Mouse (Mus musculus) R1 (cell line): Measurements from ENCODE around the gene Hs6st3.
"Not testable (repeated sequence)": the region's sequence is repeated elsewhere in the genome, so short reads cannot be mapped to it uniquely, and the experiment has no call there.

Experiments used
- DNase-seq: peaks from one replicate; pipeline ENCODE4 v3.0.0-alpha.2; 2018; ENCODE audit warnings: low read depth, low spot score

The Hs6st3 gene

GRCm38 (mm10) chr14:119451594-119451993 lies 313.5 kb downstream of the Hs6st3 start:
- DNase-seq = no peak

- DNase-seq = no peak
These were observed 314.2 kb downstream of the Hs6st3 start for GRCm38 (mm10) chr14:119452382-119452781.

DNA sequence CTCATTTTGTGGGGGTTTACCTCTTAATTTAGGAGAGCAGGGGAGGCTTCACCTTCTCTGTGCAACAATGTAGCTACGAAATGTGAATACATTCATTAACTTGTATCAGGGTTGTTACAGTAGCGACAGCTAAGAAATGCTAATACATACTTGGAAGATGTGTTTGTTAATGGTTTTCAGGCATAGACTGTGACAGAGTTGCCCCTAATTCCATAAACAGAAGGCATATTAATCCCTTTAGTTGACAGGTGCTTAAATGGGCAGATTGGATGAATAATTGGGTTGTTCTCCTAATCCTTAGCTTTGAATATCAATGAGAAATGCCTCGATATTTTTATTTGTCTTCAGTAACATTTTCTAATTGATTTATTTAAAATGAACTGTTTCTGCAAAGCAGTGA lies 314.7 kb downstream of the Hs6st3 start:
- no peak for DNase-seq

GRCm38 (mm10) chr14:119464308-119464707 lies 326.2 kb downstream of the Hs6st3 start:
- no peak for DNase-seq

DNA sequence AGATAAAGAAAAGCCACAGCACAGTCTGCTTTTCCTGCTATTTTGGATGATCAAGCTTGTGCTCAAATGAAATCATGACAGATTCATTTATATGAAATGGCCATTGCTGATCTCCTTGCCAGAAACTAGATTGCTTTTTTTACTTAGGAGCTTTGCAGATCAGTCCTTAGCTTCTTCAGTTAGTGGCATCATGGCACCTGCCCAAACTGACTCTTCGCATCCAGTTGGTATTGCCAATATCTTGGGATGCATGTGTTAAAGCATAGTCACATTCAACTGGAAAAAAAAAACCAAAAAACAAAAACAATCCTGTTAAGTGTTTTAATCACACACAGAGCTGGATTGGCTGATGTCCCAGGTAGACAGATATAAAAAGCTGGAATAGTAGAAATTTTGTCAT lies 326.7 kb downstream of the Hs6st3 start:
- no peak for DNase-seq

DNA sequence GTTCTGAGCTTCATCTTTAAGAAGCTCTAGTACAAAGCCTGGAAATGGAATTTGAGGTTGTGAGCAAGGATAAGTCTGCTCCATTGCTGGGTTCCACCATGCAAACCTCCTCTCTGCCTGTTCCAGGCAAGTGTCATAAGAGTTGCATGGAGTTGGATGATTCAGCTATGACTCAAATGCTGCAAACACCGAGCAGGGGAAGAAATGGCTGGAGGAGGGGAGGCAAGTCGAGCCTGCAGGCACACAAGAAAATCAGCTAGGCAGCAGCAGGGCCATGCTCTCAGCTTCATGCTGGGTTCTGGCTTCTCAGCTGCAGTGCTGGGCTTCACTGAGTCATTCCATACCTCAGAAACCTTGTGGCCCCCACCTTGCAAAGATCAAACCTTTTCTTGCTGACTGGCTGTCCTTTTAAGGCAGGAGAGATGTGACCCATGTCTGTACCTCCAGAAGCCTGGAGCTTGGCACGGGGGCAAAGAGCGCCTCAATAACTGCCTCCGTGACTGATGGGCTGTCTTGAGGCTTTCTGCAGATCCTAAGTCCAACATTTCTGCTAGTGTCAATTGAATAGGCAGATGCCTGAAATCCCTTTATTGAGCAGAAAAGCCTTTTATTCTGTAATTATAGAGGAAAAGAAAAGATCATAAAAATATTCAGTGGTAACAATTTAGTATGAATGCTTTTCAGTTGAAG lies 328.9 kb downstream of the Hs6st3 start:
- no peak for DNase-seq

GRCm38 (mm10) chr14:119476582-119476981 lies 338.4 kb downstream of the Hs6st3 start:
- no peak for DNase-seq

- DNase-seq = no peak
These were observed 339.7 kb downstream of the Hs6st3 start for GRCm38 (mm10) chr14:119477836-119478235.

GRCm38 (mm10) chr14:119488978-119489703 lies 351.0 kb downstream of the Hs6st3 start:
- no peak for DNase-seq

GRCm38 (mm10) chr14:119520632-119521031 lies 382.5 kb downstream of the Hs6st3 start:
- DNase-seq = no peak

GRCm38 (mm10) chr14:119521056-119521455 lies 382.9 kb downstream of the Hs6st3 start:
- DNase-seq = no peak

- DNase-seq = no peak
These were observed 394.9 kb downstream of the Hs6st3 start for GRCm38 (mm10) chr14:119532889-119533546.

GRCm38 (mm10) chr14:119540505-119540904 lies 402.4 kb downstream of the Hs6st3 start:
- DNase-seq = no peak

GRCm38 (mm10) chr14:119544596-119544995 lies 406.5 kb downstream of the Hs6st3 start:
- no peak for DNase-seq

DNA sequence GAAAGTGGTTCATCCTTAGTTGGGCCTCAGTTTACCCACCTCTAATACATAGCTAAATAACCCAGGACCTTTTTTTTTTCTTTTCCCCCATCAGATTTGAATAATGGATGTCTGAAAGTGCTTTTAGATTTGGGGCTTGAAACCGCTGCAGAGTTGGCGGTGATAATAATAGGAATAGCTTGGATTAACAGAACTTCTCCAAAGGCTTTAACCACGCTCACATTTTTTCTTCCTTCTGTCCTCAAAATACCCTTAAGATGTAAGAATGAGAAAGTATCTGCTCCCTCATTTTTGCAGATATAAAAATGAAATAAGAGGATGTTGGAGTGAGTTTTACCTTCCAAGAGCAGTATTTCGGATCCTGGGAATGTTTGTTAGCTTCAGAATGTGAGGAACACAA lies 420.2 kb downstream of the Hs6st3 start:
- DNase-seq = no peak

DNA sequence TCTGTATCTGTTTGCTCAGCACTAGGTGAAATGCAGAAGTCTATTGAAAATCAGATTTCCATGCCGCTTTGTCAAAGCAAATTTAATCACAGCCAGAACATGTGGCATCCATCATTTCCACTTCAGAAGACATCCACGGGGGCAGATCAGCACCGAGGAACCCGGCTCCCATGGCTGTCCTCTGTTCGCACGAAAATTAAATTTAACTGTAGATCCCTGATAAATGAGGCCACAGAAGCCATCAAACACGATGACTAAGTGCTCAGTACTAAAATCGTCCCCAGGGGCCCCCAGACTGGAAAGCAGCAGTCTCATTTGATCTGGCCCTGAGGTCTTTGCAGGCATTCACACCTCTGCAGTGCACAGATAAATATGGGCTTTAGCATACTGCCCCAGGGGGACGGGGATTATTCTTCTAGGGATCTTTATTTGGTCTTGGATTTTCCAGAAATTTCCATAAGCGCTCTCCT lies 443.9 kb downstream of the Hs6st3 start:
- no peak for DNase-seq

- no peak for DNase-seq
These were observed 446.9 kb downstream of the Hs6st3 start for GRCm38 (mm10) chr14:119585069-119585468.

DNA sequence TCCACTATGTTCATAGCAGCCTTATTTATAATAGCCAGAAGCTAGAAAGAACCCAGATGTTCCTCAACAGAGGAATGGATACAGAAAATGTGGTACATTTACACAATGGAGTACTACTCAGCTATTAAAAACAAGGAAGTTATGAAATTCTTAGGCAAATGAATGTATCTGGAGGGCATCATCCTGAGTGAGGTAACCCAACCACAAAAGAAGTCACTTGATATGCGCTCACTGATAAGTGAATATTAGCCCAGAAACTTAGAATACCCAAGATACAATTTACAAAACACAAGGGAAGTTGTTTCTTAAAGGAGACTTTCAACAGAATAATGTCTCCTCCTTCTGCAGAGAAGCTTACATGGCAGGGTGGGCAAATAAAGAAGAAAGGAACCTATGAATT lies 449.2 kb downstream of the Hs6st3 start:
- DNase-seq = not testable (repeated sequence)

DNA sequence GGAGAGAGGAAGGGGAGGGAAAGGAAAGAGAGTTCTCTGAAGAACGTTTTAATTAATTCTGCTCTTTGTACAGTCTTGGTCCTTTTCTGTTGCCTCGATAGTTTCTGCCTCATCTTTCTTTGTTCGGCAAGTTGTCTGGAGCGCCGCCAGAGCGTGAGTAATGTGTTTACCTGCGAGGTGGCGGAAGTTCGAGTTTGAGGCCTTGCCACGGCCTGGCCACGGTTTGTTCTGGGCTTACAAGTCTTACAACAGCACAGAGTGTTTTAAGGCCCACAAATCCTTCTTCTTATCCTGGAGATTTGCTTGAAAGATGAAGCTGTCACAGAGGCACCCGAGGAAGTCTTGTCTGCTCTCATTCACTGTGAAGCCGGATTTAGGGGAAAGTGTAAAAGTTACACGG lies 466.2 kb downstream of the Hs6st3 start:
- peak; percentile 26 for DNase-seq

DNA sequence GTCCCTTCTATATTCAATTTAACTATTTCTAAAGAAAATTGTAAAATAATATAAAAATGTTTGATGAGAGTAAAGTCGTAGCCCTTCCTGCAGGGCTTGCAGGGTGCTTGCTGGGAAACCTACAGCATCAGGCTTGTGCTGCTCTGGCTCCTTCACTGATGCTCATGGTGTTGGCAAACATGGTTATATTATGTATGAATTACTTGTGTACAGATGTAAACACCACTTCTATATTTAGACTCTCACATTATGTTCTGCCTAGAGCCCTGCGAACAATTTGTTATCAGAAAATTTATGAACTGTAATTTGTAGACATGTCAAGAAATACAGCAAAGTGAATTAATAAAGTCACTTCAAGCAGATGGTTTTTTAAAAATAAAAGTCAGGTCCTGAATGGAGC lies 474.7 kb downstream of the Hs6st3 start:
- DNase-seq = no peak

DNA sequence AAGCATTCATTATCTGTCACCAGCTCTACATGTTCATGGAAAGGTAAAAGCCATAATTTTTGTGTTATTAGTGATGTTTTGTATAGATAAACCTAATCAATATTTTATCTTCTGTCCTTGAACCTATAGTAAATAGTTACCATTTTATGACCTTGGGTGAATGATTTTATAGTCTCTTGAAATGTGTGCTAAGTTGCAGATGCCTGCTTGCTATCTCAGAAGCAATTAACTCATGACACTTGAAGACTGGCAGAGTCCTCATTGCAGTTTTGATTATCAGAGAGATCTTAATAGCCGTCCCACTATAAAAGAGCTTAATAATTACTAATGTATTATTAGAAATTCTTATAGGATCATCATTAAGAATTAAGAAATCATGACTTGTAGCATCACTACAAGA lies 491.0 kb downstream of the Hs6st3 start:
- DNase-seq = no peak

GRCm38 (mm10) chr14:119633090-119633489 lies 494.9 kb downstream of the Hs6st3 start:
- DNase-seq = no peak

GRCm38 (mm10) chr14:119633626-119634025 lies 495.5 kb downstream of the Hs6st3 start:
- DNase-seq = no peak
